ENCODE assay signal across 15 mouse cellular contexts in genomic region chr6:86829768-86830167, GRCm38 (mm10).
"Had no signal": no experiment of that assay in that cellular context is flagged by ENCODE, and none has a peak within 500 bp of the region (broad histone marks: within the 10 kb centered on the region; RNA-seq: fewer than 3 reads in every experiment).

No protein-coding gene starts in this region.

- H3K9ac ChIP-seq: liver, postnatal 0 days; lung, embryonic 15.5 days; midbrain, embryonic 13.5 days; midbrain, embryonic 15.5 days; neural tube, embryonic 12.5 days; stomach, embryonic 15.5 days had no signal

- H3K27me3 ChIP-seq: lung, embryonic 15.5 days; megakaryocyte, embryonic 14.5 days; midbrain, embryonic 13.5 days; midbrain, embryonic 15.5 days; neural tube, embryonic 12.5 days; stomach, embryonic 15.5 days had no signal

- H3K36me3 ChIP-seq: lung, embryonic 15.5 days; midbrain, embryonic 13.5 days; midbrain, embryonic 15.5 days; neural tube, embryonic 12.5 days; stomach, embryonic 15.5 days had no signal

- DNase-seq: liver, postnatal 0 days; lung, adult 2 months; lung, postnatal 14 days; lung, postnatal 36 days; right cerebral cortex, postnatal 14 days; thymus, adult 2 months; thymus, postnatal 36 days had no signal

- H3K4me3 ChIP-seq: lung, embryonic 15.5 days; megakaryocyte, embryonic 14.5 days; midbrain, embryonic 13.5 days; midbrain, embryonic 15.5 days; neural tube, embryonic 12.5 days; stomach, embryonic 15.5 days had no signal

- H3K4me1 ChIP-seq: midbrain, embryonic 13.5 days; midbrain, embryonic 15.5 days; neural tube, embryonic 12.5 days had no signal

- H3K9me3 ChIP-seq: lung, embryonic 15.5 days; midbrain, embryonic 13.5 days; midbrain, embryonic 15.5 days; neural tube, embryonic 12.5 days; stomach, embryonic 15.5 days had no signal

- H3K27ac ChIP-seq: macrophage; midbrain, embryonic 13.5 days; midbrain, embryonic 15.5 days; neural tube, embryonic 12.5 days; stomach, embryonic 15.5 days; stomach, postnatal 0 days had no signal
